Mouse (Mus musculus) layer of hippocampus, postnatal 10 days (tissue): ENCODE measurements around the gene Paqr6. TPM values are rescaled to one million over a fixed set of nuclear protein-coding genes. Genes with fewer than 3 reads are reported as not detected.
"Not testable (repeated sequence)": the region's sequence is repeated elsewhere in the genome, so short reads cannot be mapped to it uniquely, and the experiment has no call there.

ENCODE experiments used
- DNase-seq, 2 experiments: peaks; one replicate each; pipeline ENCODE4 v3.0.0; 2021; ENCODE audit warnings: low spot score in 2 of 2
- total RNA-seq, 2 experiments: library from RNA; stranded (reverse); gene quantifications; 2 replicates each; pipeline ENCODE4 v1.2.3; 2021

Gene Paqr6
- total RNA-seq, 2 experiments from 2014 or later: 6.8 to 8.4 TPM

GRCm38 (mm10) chr3:88365705-88366361 is 1.4 kb downstream of the Paqr6 start:
- DNase-seq: no peak

DNA sequence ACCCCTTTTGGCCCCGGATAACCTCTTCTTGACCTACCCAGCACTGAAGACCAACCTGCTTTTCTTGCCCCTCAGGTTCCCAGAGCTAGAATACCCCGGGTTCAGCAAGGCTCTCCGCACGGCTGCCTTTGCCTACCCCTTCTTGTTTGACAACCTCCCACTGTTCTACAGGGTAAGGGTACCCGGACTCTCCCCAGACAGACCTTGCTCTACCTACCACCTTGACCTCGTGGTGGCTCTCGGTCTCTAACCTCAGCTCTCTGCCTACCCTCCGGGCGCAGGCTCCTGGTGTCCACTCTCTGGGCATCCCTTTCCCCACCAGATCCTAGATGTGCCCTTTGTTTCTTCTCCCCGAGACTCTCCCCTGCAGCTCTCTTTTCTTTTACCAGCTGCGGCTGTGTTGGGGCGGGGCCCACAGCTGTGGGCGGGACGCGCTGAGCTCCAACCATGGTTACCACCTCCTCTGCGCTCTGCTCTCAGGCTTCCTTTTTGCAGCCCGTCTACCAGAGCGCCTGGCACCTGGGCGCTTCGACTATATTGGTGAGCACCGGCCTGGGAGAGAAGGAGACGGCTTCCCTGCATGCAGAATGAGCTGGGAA is 2.5 kb downstream of the Paqr6 start:
- peak in 1 of 2 experiments; percentile 43 for DNase-seq

DNA sequence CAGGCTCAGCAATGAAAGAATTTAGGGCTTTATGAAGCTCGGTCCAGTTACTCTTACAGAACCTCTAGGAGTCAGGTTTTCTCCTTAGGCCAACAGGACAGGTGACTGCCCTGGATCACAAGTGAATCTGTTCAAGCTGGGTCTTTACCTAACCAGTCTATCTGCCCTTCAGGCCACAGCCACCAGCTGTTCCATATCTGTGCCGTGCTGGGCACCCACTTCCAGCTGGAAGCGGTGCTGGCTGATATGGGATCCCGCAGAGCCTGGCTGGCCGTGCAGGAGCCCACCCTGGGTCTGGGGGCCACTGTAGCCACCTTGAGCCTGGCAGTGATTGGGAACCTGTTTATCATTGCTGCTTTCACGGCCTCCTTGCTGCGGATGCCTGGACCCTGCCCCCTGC is 3.1 kb downstream of the Paqr6 start:
- DNase-seq: not testable (repeated sequence)

- DNase-seq: not testable (repeated sequence)
These were observed 4.1 kb downstream of the Paqr6 start for GRCm38 (mm10) chr3:88368511-88368910.

GRCm38 (mm10) chr3:88372643-88373042 is 8.3 kb downstream of the Paqr6 start, which contains the start of gene Bglap3:
Gene Bglap3 (minus strand): TSS chr3:88372743.
- not testable (repeated sequence) for DNase-seq

DNA sequence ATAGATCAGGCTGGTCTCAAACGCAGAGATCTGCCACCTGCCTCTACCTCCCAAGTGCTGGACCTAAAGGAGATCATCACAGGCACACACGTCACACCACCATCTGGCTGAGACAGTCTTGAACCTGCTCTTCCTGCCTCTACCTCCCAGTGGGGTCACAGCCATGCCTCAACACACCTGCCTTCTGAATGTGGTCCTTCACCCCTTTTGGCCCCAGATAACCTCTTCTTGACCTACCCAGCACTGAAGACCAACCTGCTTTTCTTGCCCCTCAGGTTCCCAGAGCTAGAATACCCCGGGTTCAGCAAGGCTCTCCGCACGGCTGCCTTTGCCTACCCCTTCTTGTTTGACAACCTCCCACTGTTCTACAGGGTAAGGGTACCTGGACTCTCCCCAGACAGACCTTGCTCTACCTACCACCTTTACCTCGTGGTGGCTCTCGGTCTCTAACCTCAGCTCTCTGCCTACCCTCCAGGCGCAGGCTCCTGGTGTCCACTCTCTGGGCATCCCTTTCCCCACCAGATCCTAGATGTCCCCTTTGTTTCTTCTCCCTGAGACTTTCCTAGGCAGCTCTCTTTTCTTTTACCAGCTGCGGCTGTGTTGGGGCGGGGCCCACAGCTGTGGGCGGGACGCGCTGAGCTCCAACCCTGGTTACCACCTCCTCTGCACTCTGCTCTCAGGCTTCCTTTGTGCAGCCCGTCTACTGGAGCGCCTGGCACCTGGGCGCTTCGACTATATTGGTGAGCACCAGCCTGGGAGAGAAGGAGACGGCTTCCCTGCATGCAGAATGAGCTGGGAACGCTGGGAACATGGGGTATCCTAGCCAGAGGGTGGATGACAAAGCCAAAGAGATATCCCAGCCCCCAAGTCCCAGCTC is 11.6 kb downstream of the Paqr6 start:
- DNase-seq: not testable (repeated sequence)

- not testable (repeated sequence) for DNase-seq
These were observed 12.3 kb downstream of the Paqr6 start for GRCm38 (mm10) chr3:88376644-88377043.

DNA sequence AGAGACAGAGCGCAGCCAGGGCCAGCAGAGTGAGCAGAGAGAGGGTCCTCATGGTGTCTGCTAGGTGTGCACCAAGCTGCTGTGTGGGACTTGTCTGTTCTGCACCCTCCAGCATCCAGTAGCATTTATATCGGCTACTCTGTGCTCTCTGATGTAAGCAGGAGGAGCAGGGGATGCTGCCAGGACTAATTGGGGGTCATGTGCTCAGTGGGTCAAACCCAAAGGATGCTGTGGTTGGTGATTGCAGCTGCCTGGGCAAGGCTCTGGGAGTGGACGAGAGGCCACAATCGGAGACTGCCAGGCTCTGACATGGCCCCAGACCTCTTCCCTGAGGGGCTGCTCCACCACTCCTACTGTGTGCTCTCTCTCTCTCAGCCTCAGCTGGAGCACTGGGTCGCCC is 14.2 kb downstream of the Paqr6 start, which contains the start of gene Bglap2:
TSS of gene Bglap2 (minus strand) at position 101 of the 400 bp plus-strand sequence.
- DNase-seq: not testable (repeated sequence)

GRCm38 (mm10) chr3:88381389-88382315 is 17.3 kb downstream of the Paqr6 start:
- not testable (repeated sequence) for DNase-seq

DNA sequence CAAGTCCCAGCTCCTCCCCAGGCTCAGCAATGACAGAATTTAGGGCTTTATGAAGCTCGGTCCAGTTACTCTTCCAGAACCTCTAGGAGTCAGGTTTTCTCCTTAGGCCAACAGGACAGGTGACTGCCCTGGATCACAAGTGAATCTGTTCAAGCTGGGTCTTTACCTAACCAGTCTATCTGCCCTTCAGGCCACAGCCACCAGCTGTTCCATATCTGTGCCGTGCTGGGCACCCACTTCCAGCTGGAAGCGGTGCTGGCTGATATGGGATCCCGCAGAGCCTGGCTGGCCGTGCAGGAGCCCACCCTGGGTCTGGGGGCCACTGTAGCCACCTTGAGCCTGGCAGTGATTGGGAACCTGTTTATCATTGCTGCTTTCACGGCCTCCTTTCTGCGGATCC is 18.0 kb downstream of the Paqr6 start:
- not testable (repeated sequence) for DNase-seq

DNA sequence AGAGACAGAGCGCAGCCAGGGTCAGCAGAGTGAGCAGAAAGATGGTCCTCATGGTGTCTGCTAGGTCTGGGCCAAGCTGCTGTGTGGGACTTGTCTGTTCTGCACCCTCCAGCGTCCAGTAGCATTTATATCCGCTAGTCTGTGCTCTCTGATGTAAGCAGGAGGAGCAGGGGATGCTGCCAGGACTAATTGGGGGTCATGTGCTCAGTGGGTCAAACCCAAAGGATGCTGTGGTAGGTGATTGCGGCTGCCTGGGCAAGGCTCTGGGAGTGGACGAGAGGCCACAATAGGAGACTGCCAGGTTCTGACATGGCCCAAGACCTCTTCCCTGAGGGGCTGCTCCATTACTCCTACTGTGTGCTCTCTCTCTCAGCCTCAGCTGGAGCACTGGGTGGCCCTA is 20.0 kb downstream of the Paqr6 start, which contains the start of gene Bglap:
TSS of gene Bglap (minus strand) at position 101 of the 400 bp plus-strand sequence.
- DNase-seq: no peak

DNA sequence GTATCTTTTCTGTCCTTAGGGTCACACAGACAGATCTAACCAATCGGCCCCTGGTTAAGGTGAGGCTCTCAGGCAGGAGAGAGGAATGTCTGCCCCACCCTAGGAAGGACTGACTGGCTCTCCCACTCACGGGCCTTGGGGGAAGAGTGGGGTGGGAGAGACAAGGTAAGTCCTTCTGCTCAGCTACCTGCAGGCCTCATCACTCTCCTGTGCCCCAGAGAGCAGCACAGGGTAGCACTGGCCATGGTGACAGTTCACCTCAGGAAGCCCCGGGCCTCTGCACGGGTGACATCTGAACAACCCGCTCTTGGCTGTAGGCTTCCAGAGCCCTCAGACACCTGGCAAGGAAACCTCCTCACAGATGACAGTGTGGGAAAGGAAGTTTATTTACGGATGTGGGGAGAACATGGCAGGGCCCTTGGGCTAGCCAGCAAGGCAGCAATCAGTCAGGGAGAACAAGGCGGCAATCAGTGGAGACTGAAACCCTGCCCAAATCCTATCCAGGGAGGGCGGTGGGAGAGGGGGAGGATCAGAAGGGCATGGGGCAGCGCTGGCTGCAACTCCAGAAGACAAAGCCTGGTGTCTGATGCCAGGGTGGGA is 29.5 kb downstream of the Paqr6 start:
- no peak for DNase-seq

- DNase-seq: no peak
These were observed 30.9 kb downstream of the Paqr6 start for GRCm38 (mm10) chr3:88395288-88395687.

DNA sequence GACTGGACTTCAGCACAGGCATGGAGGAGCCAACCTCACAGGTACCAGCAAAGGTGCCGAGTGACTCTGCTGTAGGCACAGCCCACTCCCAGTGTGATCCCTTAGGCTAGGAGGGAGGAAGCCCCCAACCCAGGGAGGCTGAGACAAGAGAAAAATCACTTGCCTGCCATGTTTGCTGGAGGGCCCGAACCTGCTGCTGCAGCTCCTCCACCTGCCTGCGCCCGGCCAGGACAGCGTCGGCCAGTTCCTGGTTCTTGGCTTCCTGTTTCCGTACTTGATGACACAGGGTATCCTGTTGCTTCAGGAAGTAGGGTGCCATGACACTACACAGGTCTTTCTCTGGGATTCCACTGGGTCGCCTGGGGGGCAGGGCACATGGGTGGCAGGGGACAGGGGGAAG is 31.4 kb downstream of the Paqr6 start:
- DNase-seq: no peak

GRCm38 (mm10) chr3:88398666-88399065 is 34.3 kb downstream of the Paqr6 start:
- DNase-seq: no peak

GRCm38 (mm10) chr3:88403522-88404230 is 39.3 kb downstream of the Paqr6 start:
- no peak for DNase-seq

DNA sequence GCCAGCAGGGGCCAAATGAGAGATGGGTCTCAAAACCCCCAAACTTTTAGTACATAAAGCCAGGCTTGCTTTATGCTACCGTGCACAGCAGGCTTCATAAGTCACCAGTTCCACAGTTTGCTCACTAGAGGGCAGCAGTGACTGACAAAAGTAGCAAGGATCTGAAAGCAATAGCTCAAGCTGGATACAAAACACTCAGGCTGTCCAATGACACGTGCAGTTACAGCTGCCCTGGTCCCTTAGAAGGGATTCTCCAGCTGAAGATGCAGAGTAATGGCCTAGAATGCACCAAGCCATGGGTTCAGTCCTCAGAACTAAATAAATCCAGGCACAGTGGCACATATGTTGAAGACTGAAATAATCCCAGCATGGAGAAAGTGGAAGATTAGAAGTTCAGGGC is 42.7 kb downstream of the Paqr6 start:
- peak; percentile 63 to 68 for DNase-seq

- DNase-seq: no peak
These were observed 43.1 kb downstream of the Paqr6 start for GRCm38 (mm10) chr3:88407529-88407928.

DNA sequence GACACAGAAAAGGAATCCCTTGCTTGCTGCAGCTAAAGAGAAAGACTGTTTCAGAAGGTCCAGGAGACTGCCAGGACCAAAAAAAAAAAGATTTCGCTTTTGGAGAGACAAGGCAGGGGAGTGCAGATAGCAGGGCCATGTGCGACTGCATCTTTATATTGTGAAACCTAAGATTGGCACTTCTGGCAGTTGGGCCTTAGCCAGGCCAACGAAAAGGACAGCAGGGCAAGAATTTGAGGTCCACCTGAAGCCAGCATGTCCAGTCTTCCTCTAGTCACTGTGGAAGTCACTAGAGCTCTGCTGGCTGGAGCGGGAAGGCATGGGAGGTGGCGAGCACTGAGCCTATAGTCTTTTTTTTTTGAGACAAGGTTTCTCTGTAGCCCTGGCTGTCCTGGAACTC is 44.6 kb downstream of the Paqr6 start:
- no peak for DNase-seq
